Mouse (Mus musculus): ENCODE results near the gene Gas8.
A peak's percentile ranks its signal among the peaks of the same experiment; 100 is the strongest.
"Not testable (repeated sequence)": the region's sequence is repeated elsewhere in the genome, so short reads cannot be mapped to it uniquely, and the experiment has no call there.

The Gas8 gene

DNA sequence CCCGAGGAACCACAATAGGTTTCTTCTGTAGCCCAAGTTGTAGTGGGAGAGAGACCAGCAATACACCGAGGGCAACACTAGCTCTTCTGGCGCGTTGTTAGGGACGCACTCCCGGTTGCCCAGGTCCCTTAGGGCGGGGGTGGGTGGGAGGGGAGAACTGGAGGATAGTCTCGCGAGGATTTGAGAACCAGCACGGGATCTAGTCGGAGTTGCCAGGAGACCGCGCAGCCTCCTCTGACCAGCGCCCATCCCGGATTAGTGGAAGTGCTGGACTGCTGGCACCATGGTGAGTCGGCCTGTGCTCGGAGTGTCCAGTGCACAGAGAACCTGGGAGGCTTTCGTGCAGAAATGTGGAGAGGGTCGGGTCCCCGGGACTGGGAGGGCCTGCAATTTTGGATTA is at the start of gene Gas8:
TSS of gene Gas8 (plus strand) at position 168 of the 400 bp plus-strand sequence.
- peak; percentile 91 to 95 for DNase-seq (ENCODE audit: inconsistent age in 2 of 2, low spot score in 1 of 2)

- DNase-seq (ENCODE audit: inconsistent age in 2 of 2, low spot score in 1 of 2), result not testable (repeated sequence)
These were observed 45.6 kb upstream of the Gas8 start for GRCm38 (mm10) chr8:123472991-123473390.

DNA sequence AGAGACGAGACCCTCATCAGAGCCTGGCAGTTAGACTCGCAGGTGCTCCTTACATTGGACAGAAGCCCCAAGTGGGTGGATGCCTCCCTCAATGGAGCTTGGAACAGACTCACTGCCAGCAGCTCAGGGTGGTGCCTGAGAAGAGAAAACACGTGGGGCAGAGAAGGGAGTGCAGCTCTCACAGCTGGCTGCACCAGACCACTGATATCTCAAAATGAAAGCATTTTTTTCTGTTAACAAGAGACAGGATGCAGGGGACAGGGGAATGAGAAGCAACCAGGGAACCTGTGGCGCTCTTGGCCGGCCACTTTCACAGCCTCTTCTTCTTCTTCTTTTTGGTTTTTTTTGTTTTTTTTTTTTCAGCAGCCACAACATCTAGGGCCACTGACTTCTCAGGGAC is 44.1 kb upstream of the Gas8 start:
- DNase-seq (ENCODE audit: inconsistent age in 2 of 2, low spot score in 1 of 2), result not testable (repeated sequence)

- no peak for DNase-seq (ENCODE audit: inconsistent age in 2 of 2, low spot score in 1 of 2)
These were observed 41.5 kb upstream of the Gas8 start for GRCm38 (mm10) chr8:123476911-123477736.

GRCm38 (mm10) chr8:123477737-123478258 is 40.8 kb upstream of the Gas8 start, which contains the start of gene Afg3l1:
Gene Afg3l1, plus strand, starts transcription at chr8:123477903.
- peak; percentile 96 to 99 for DNase-seq (ENCODE audit: inconsistent age in 2 of 2, low spot score in 1 of 2)

GRCm38 (mm10) chr8:123478456-123479218 is 40.0 kb upstream of the Gas8 start:
- peak; percentile 13 to 75 for DNase-seq (ENCODE audit: inconsistent age in 2 of 2, low spot score in 1 of 2)

GRCm38 (mm10) chr8:123482627-123483026 is 36.0 kb upstream of the Gas8 start:
- peak in 1 of 2 experiments; percentile 48 for DNase-seq (ENCODE audit: inconsistent age in 2 of 2, low spot score in 1 of 2)

DNA sequence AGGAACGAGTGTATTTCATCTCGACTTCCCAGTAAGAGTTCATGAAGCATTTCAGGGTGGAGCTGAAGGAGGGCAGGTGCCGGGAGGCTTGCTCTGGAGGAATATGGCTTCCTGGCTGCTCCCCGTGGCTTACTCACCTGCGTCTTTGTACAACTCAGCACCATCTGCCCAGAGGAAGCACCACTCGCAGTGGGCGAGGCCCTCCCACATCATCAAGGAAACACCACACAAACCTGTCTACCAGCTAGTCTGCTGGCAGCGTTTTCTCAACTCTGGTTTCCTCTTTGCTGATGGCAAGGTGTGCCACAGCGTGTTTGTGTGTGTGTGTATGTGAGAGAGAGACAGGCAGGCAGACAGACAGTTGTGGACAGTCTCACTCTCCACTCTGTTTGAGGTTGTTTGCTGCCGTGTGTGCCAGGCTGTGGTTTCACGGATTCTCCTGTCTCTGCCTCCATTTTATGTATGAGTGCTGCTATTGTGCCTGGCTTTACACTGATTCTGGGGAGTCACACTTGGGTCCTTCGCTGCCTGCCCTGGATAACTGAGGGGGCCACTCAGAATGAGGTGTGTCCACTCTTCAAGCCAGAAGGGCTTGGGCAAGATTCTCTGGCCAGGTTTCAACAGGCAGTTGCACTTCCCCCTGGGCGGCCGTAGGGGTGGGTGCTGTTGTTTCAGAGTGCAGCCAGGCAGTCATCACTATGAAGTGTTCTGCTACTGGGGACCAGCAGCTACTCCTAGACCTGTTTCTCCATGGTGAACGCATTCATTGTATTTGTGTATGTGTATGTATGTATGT is 27.2 kb upstream of the Gas8 start:
- no peak for DNase-seq (ENCODE audit: inconsistent age in 2 of 2, low spot score in 1 of 2)

DNA sequence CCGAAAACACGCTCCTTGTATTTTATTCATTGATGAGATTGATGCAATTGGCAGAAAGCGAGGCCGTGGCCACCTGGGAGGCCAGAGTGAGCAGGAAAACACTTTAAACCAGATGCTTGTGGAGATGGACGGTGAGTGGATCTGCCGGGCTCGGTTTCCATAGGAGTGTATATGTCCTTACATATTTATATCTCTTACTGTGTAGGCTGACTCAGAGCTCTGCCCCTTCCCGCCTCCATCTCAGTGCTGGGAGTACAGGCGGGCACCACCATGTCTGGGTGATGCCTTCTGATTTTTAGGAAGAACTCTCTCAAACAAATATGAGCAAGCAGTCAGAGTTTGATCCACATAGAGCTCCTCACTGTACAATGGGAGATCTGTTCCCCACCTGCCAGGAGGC is 25.7 kb upstream of the Gas8 start:
- DNase-seq (ENCODE audit: inconsistent age in 2 of 2, low spot score in 1 of 2), result no peak

- no peak for DNase-seq (ENCODE audit: inconsistent age in 2 of 2, low spot score in 1 of 2)
These were observed 20.9 kb upstream of the Gas8 start for GRCm38 (mm10) chr8:123497699-123498098.

DNA sequence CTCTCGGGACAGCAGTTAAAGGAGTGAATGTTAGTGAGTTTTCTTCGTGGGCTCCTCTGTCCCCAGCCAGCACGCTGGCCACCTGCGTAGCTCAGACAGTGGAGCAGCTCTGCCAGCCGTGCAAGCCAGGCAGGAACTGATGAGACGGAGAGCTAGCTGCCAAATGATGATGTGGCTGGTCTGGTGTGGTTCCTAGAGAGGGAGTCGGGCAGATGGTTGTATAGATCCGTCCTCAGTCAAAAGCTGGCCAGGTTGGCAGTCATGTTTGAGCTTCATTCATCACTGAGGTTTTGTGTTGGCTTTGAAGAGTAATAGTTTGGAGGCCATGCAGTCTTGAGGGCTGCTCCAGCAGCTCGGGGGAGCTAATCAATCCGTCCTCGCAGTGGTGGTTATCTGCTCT is 19.7 kb upstream of the Gas8 start:
- no peak for DNase-seq (ENCODE audit: inconsistent age in 2 of 2, low spot score in 1 of 2)

- DNase-seq (ENCODE audit: inconsistent age in 2 of 2, low spot score in 1 of 2), result no peak
These were observed 19.1 kb upstream of the Gas8 start for GRCm38 (mm10) chr8:123499556-123499955.

GRCm38 (mm10) chr8:123502192-123502591 is 16.4 kb upstream of the Gas8 start:
- DNase-seq (ENCODE audit: inconsistent age in 2 of 2, low spot score in 1 of 2), result no peak

DNA sequence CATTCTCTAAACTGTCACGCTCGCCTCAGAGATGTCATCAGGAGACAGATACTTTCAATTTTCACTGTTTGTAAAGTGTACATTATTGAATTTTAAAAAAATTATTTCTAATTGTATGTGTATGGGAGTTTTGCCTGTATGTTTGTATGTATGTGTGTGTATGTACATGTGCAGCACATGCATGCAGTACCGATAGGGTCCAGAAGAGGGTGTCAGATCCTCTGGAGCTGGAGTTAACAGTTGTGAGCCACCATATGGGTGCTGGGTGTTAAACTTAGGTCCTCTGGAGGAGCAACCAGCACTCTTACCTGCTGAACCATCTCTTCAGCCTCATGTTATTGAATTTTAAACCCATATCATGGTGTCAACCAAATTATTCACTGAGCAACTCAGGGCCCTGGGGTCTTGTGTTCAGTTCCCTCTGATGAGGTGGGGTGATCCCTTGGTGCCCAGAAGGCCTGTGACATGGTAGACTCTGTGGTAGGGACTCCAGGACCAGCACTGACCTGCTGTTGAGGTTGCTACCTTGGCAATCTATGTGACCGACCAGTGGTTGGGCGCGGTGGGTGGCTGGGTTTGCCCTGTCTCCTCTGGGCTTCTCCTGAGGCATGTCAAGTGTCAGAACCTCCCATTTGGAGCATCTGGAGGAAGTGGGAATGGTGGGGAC is 14.7 kb upstream of the Gas8 start:
- no peak for DNase-seq (ENCODE audit: inconsistent age in 2 of 2, low spot score in 1 of 2)

DNA sequence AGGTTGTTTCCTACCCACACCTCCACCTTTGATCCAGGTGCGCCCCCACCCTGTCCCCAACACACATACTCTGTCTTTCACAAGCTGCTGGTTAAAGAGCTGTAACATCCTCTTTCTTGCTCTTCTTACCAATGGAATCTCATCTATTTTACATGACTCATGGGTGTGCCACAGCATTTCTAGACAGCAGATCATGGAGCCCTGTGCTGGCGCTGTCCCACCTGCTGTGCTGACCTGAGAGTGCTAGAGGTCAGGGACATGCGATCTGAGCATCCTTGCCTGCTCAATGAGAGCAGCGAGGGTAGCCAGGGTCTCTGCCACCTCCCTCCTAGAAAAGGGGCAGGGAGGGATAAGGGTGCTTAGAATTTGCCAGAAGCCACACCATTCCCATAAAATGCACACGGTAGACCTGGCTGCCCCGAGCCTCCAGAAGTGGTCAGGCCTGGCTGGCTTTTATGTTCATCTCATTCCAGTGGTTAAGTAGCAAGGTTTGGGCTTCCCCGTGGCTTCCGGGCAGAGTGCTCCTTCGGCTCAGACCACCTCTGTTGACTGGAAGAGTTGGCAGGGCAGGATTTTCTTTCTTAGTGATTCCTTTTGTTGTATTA is 13.9 kb upstream of the Gas8 start:
- no peak for DNase-seq (ENCODE audit: inconsistent age in 2 of 2, low spot score in 1 of 2)

GRCm38 (mm10) chr8:123505267-123505666 is 13.4 kb upstream of the Gas8 start:
- DNase-seq (ENCODE audit: inconsistent age in 2 of 2, low spot score in 1 of 2), result no peak

- DNase-seq (ENCODE audit: inconsistent age in 2 of 2, low spot score in 1 of 2), result no peak
These were observed 12.9 kb upstream of the Gas8 start for GRCm38 (mm10) chr8:123505695-123506094.

DNA sequence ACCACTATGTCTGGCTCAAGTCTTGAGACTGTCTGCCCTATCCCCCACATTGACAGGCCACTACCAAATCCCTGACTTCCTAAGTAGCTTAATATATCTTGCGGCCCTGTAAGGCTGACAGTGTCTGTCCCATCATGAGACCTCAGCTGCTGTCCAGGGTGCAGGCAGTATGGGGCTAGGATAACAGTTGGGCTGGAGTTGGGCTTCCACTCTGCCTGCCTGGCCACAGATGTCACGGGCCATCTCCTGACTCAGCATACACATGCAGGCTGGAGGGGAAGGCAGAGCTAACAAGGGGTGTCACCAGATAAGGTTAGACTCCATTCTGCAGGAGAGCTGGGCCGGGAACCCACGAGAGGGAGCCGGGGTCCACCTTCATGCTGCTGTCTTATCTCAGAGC is 11.5 kb upstream of the Gas8 start:
- DNase-seq (ENCODE audit: inconsistent age in 2 of 2, low spot score in 1 of 2), result no peak

GRCm38 (mm10) chr8:123510819-123511218 is 7.8 kb upstream of the Gas8 start:
- DNase-seq (ENCODE audit: inconsistent age in 2 of 2, low spot score in 1 of 2), result no peak

GRCm38 (mm10) chr8:123514136-123514535 is 4.5 kb upstream of the Gas8 start:
- peak in 1 of 2 experiments; percentile 49 for DNase-seq (ENCODE audit: inconsistent age in 2 of 2, low spot score in 1 of 2)
